Mouse (Mus musculus) MEL (cell line): ENCODE measurements at regions not wholly inside any gene's neighbourhood (a gene's known extent, or its start where the extent isn't known, plus 50 kb on each side); places are given as distances from the start of the nearest gene placed in this dataset.

Source experiments
- CTCF ChIP-seq, 3 experiments: IDR thresholded peaks in 2 of 3; conservative IDR thresholded peaks in 1 of 3; 2 replicates each; pipeline ENCODE4 v1.5.1; 2011 to 2012; ENCODE audit warnings: low read length in 3 of 3, low read depth in 2 of 3, mild to moderate bottlenecking in 2 of 3, improper control_type of control experiment in 1 of 3, inconsistent platforms in 1 of 3, mixed read lengths in 1 of 3, moderate library complexity in 1 of 3; ENCODE audit not compliant: control insufficient read depth in 1 of 3, insufficient read depth in 1 of 3, poor library complexity in 1 of 3, severe bottlenecking in 1 of 3
- GABPA ChIP-seq: IDR thresholded peaks from 2 replicates; pipeline ENCODE4 v1.6.1; 2012; ENCODE audit warnings: low read depth, mild to moderate bottlenecking, inconsistent platforms, low read length, improper control_type of control experiment, moderate library complexity
- POLR2A ChIP-seq, 2 experiments: IDR thresholded peaks; 2 replicates each; pipeline ENCODE4 v1.6.1; 2011 to 2012; ENCODE audit warnings: low read length in 2 of 2, mild to moderate bottlenecking in 2 of 2, control low read depth in 1 of 2, improper control_type of control experiment in 1 of 2, low read depth in 1 of 2, moderate library complexity in 1 of 2; ENCODE audit not compliant: control insufficient read depth in 1 of 2, insufficient read depth in 1 of 2, poor library complexity in 1 of 2
- RCOR1 ChIP-seq: IDR thresholded peaks from 2 replicates; pipeline ENCODE4 v1.6.1; 2012; ENCODE audit warnings: low read depth, mild to moderate bottlenecking, inconsistent platforms, low read length, improper control_type of control experiment
- TAL1 ChIP-seq: IDR thresholded peaks from 2 replicates; pipeline ENCODE4 v1.6.1; 2012; ENCODE audit warnings: mild to moderate bottlenecking, inconsistent platforms, low read length, moderate library complexity, mixed read lengths

GRCm38 (mm10) chr12:12877539-12877938 lies 64.2 kb downstream of the Mycn start:
- TF ChIP-seq POLR2A (IDR thresholded peaks at IDR 0.05; ENCODE audit: control insufficient read depth in 1 of 2, insufficient read depth in 1 of 2, low read depth in 1 of 2, low read length in 2 of 2, poor library complexity in 1 of 2) (no peak), GABPA (no peak), CTCF (IDR thresholded peaks at IDR 0.05 in 2 of 3, conservative IDR thresholded peaks at IDR 0.05 in 1 of 3; ENCODE audit: control insufficient read depth in 1 of 3, insufficient read depth in 1 of 3, low read depth in 2 of 3, low read length in 3 of 3, poor library complexity in 1 of 3, severe bottlenecking in 1 of 3) (no peak), RCOR1 (no peak), TAL1 (no peak)
